Mouse (Mus musculus): Measurements from ENCODE around the gene Tnfsf12. TPM values are rescaled to one million over a fixed set of nuclear protein-coding genes. Genes with fewer than 3 reads are reported as not detected.
A peak's percentile ranks its signal among the peaks of the same experiment; 100 is the strongest.
"Not testable (repeated sequence)": the region's sequence is repeated elsewhere in the genome, so short reads cannot be mapped to it uniquely, and the experiment has no call there.

Gene Tnfsf12
- polyA plus RNA-seq, 1 experiment: 13.7 TPM

- 17% methylated on average over 2 of the region's 2 CpGs for whole genome bisulfite sequencing
- Histone ChIP-seq H3K4me3 (ENCODE audit: low read depth, low read length) (no peak overlapping the region), H3K4me1 (ENCODE audit: control insufficient read depth, insufficient read depth, insufficient read length, low read length) (peaks cover 10% of the 10 kb centered on the region), H3K36me3 (ENCODE audit: control insufficient read depth, insufficient read depth, low read length) (no peaks in the 10 kb centered on the region), H3K27ac (ENCODE audit: insufficient read depth, low read depth, low read length) (no peak overlapping the region), H3K27me3 (ENCODE audit: control insufficient read depth, insufficient read depth, low read length) (no peaks in the 10 kb centered on the region)
- TF ChIP-seq CTCF (IDR thresholded peaks at IDR 0.05; ENCODE audit: extremely low read depth, insufficient read length, insufficient replicate concordance, low read depth, low read length) (no peak), POLR2A (IDR thresholded peaks at IDR 0.05; ENCODE audit: low read depth, low read length) (no peak)
Observed at GRCm38 (mm10) chr11:69704613-69705010, 9.0 kb upstream of the Tnfsf12 start.

GRCm38 (mm10) chr11:69703814-69704612, 8.4 kb upstream of the Tnfsf12 start:
- Histone ChIP-seq H3K27me3 (ENCODE audit: control insufficient read depth, insufficient read depth, low read length) (no peaks in the 10 kb centered on the region), H3K4me3 (ENCODE audit: low read depth, low read length) (no peak overlapping the region), H3K4me1 (ENCODE audit: control insufficient read depth, insufficient read depth, insufficient read length, low read length) (peaks cover 10% of the 10 kb centered on the region), H3K36me3 (ENCODE audit: control insufficient read depth, insufficient read depth, low read length) (no peaks in the 10 kb centered on the region), H3K27ac (ENCODE audit: insufficient read depth, low read depth, low read length) (no peak overlapping the region)
- TF ChIP-seq POLR2A (IDR thresholded peaks at IDR 0.05; ENCODE audit: low read depth, low read length): no peak
- TF ChIP-seq CTCF (IDR thresholded peaks at IDR 0.05; ENCODE audit: extremely low read depth, insufficient read length, insufficient replicate concordance, low read depth, low read length): no peak
- 49% methylated on average over 8 of the region's 8 CpGs for WGBS

- not testable (repeated sequence) for H3K27ac ChIP-seq (ENCODE audit: insufficient read depth, low read depth, low read length); H3K36me3 ChIP-seq (ENCODE audit: control insufficient read depth, insufficient read depth, low read length); H3K4me3 ChIP-seq (ENCODE audit: low read depth, low read length); H3K27me3 ChIP-seq (ENCODE audit: control insufficient read depth, insufficient read depth, low read length)
- WGBS: 80% methylated on average over 3 of the region's 3 CpGs
- peaks cover 13% of the 10 kb centered on the region for H3K4me1 ChIP-seq (ENCODE audit: control insufficient read depth, insufficient read depth, insufficient read length, low read length)
Observed at GRCm38 (mm10) chr11:69703381-69703780, 7.7 kb upstream of the Tnfsf12 start.

- not testable (repeated sequence) for H3K27ac ChIP-seq (ENCODE audit: insufficient read depth, low read depth, low read length); H3K36me3 ChIP-seq (ENCODE audit: control insufficient read depth, insufficient read depth, low read length); H3K4me3 ChIP-seq (ENCODE audit: low read depth, low read length); H3K27me3 ChIP-seq (ENCODE audit: control insufficient read depth, insufficient read depth, low read length)
- H3K4me1 ChIP-seq (ENCODE audit: control insufficient read depth, insufficient read depth, insufficient read length, low read length): peaks cover 13% of the 10 kb centered on the region
- 96% methylated on average over 10 of the region's 10 CpGs for WGBS
Observed at GRCm38 (mm10) chr11:69702886-69703285, 7.2 kb upstream of the Tnfsf12 start.

- Histone ChIP-seq H3K27ac (ENCODE audit: insufficient read depth, low read depth, low read length) (no peak overlapping the region), H3K27me3 (ENCODE audit: control insufficient read depth, insufficient read depth, low read length) (no peaks in the 10 kb centered on the region), H3K4me1 (ENCODE audit: control insufficient read depth, insufficient read depth, insufficient read length, low read length) (peaks cover 13% of the 10 kb centered on the region), H3K4me3 (ENCODE audit: low read depth, low read length) (no peak overlapping the region), H3K36me3 (ENCODE audit: control insufficient read depth, insufficient read depth, low read length) (no peaks in the 10 kb centered on the region)
- no peak for TF ChIP-seq POLR2A (IDR thresholded peaks at IDR 0.05; ENCODE audit: low read depth, low read length)
- no peak for TF ChIP-seq CTCF (IDR thresholded peaks at IDR 0.05; ENCODE audit: extremely low read depth, insufficient read length, insufficient replicate concordance, low read depth, low read length)
- 19% methylated on average over 1 of the region's 1 CpGs for WGBS
Observed at GRCm38 (mm10) chr11:69699595-69699994, 3.9 kb upstream of the Tnfsf12 start.

GRCm38 (mm10) chr11:69698574-69698973, 2.9 kb upstream of the Tnfsf12 start:
- Histone ChIP-seq H3K27me3 (ENCODE audit: control insufficient read depth, insufficient read depth, low read length) (no peaks in the 10 kb centered on the region), H3K4me3 (ENCODE audit: low read depth, low read length) (no peak overlapping the region), H3K27ac (ENCODE audit: insufficient read depth, low read depth, low read length) (peak overlapping the region; percentile 47; the same call in 1 of the 2 replicates), H3K4me1 (ENCODE audit: control insufficient read depth, insufficient read depth, insufficient read length, low read length) (peaks cover 9% of the 10 kb centered on the region), H3K36me3 (ENCODE audit: control insufficient read depth, insufficient read depth, low read length) (no peaks in the 10 kb centered on the region)
- TF ChIP-seq CTCF (IDR thresholded peaks at IDR 0.05; ENCODE audit: extremely low read depth, insufficient read length, insufficient replicate concordance, low read depth, low read length) (peak; percentile 35; the same call in 1 of the 2 replicates), POLR2A (IDR thresholded peaks at IDR 0.05; ENCODE audit: low read depth, low read length) (no peak)
- WGBS: 73% methylated on average over 5 of the region's 5 CpGs

- Histone ChIP-seq H3K36me3 (ENCODE audit: control insufficient read depth, insufficient read depth, low read length) (no peaks in the 10 kb centered on the region), H3K4me3 (ENCODE audit: low read depth, low read length) (no peak overlapping the region), H3K4me1 (ENCODE audit: control insufficient read depth, insufficient read depth, insufficient read length, low read length) (peaks cover 13% of the 10 kb centered on the region), H3K27me3 (ENCODE audit: control insufficient read depth, insufficient read depth, low read length) (no peaks in the 10 kb centered on the region), H3K27ac (ENCODE audit: insufficient read depth, low read depth, low read length) (peak overlapping the region; percentile 66; the same call in 1 of the 2 replicates)
- TF ChIP-seq POLR2A (IDR thresholded peaks at IDR 0.05; ENCODE audit: low read depth, low read length): no peak
- WGBS: 73% methylated on average over 3 of the region's 3 CpGs
Observed at GRCm38 (mm10) chr11:69697396-69697795, 1.7 kb upstream of the Tnfsf12 start.

GRCm38 (mm10) chr11:69695046-69695360, 646 bp downstream of the Tnfsf12 start:
- peaks cover 20% of the 10 kb centered on the region for H3K4me1 ChIP-seq (ENCODE audit: control insufficient read depth, insufficient read depth, insufficient read length, low read length)
- H3K27me3 ChIP-seq (ENCODE audit: control insufficient read depth, insufficient read depth, low read length): no peaks in the 10 kb centered on the region
- peak overlapping the region; percentile 45; the same call in 1 of the 2 replicates for H3K27ac ChIP-seq (ENCODE audit: insufficient read depth, low read depth, low read length)
- peak overlapping the region; percentile 57 for H3K4me3 ChIP-seq (ENCODE audit: low read depth, low read length)
- TF ChIP-seq POLR2A (IDR thresholded peaks at IDR 0.05; ENCODE audit: low read depth, low read length) (no peak), CTCF (IDR thresholded peaks at IDR 0.05; ENCODE audit: extremely low read depth, insufficient read length, insufficient replicate concordance, low read depth, low read length) (no peak)
- WGBS: 60% methylated on average over 6 of the region's 6 CpGs
- H3K36me3 ChIP-seq (ENCODE audit: control insufficient read depth, insufficient read depth, low read length): peaks cover 9% of the 10 kb centered on the region; the same call in 1 of the 2 replicates
